Mouse (Mus musculus) liver, adult 2 months (tissue): ENCODE results near the gene Pecam1.

Experiments
- CTCF ChIP-seq: fragments of 200-500 bp; IDR thresholded peaks from 2 replicates; pipeline ENCODE4 v1.5.1; 2011; ENCODE audit warnings: low read depth, low read length, control low read depth
- POLR2A ChIP-seq: fragments of 200-500 bp; IDR thresholded peaks from 2 replicates; pipeline ENCODE4 v1.6.1; 2011; ENCODE audit warnings: low read length, control low read depth; ENCODE audit not compliant: insufficient read depth; ENCODE audit errors: extremely low read depth

DNA sequence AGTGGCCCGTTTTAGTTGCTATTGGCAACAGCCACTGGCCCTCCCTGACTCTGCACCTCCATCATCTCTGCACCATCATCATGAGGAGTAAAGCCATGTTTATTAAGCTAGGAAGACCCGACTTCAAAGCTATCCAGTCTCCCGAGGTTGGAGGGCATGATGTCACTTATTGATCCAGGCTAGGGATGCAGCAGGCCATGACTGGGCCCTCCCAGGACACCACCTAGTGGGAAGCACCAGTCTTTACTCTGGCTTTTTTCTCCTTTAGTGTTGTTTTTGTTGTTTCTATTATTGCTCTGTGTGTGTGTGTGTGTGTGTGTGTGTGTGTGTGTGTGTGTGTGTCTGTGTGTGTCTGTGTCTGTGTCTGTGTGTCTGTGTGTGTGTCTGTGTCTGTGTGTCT lies 124.9 kb downstream of the Pecam1 start:
- no peak for TF ChIP-seq POLR2A
- peak; percentile 71 for TF ChIP-seq CTCF
